Mouse (Mus musculus): ENCODE results near the gene Il11ra1.

- TF ChIP-seq CTCF (IDR thresholded peaks at IDR 0.05; ENCODE audit: control insufficient read depth, insufficient read depth, insufficient read length): no peak
- no peak for TF ChIP-seq USF1 (IDR thresholded peaks at IDR 0.05; ENCODE audit: low read depth)
- TF ChIP-seq MAX (IDR thresholded peaks at IDR 0.05): no peak
- no peak for TF ChIP-seq MYOD1 (IDR thresholded peaks at IDR 0.05; ENCODE audit: control insufficient read depth, insufficient read length, low read depth)
- TF ChIP-seq MYOG (IDR thresholded peaks at IDR 0.05; ENCODE audit: control insufficient read depth, extremely low read depth, insufficient read length): no peak
Measured at GRCm38 (mm10) chr4:41756440-41756839, 56.7 kb downstream of the Il11ra1 start.

Data from C2C12 (cell line).